Mouse (Mus musculus): ENCODE data around the gene Pclaf. TPM values are rescaled to one million over a fixed set of nuclear protein-coding genes. Genes with fewer than 3 reads are reported as not detected.

Gene Pclaf
- polyA plus RNA-seq, 1 experiment: 1.1 TPM

- TF ChIP-seq CTCF (IDR thresholded peaks at IDR 0.05; ENCODE audit: extremely low read depth, insufficient read depth, low read length) (no peak), POLR2A (IDR thresholded peaks at IDR 0.05; ENCODE audit: extremely low read depth, insufficient read depth, low read length) (no peak)
- no peak overlapping the region for H3K27ac ChIP-seq (ENCODE audit: insufficient read depth, low read length)
- no peak overlapping the region for H3K4me3 ChIP-seq (ENCODE audit: insufficient read depth, low read length)
- no peaks in the 10 kb centered on the region for H3K4me1 ChIP-seq (ENCODE audit: control insufficient read depth, insufficient read depth, low read length)
These were observed 61.1 kb downstream of the Pclaf start for GRCm38 (mm10) chr9:65951082-65951587.

Other genes with a start within 250 kb of the Pclaf start
- gene Oaz2, start 222.2 kb upstream of the Pclaf start, polyA plus RNA-seq (2012; rRNA removed): 215 and 220 TPM in 2 replicates
- 14.1 and 16.0 TPM in 2 replicates for gene Zfp609, start 62.7 kb upstream of the Pclaf start, polyA plus RNA-seq (2012; rRNA removed)
- 18.5 and 19.6 TPM in 2 replicates for gene Trip4, start 18.6 kb downstream of the Pclaf start, polyA plus RNA-seq (2012; rRNA removed)
- gene Csnk1g1, start 18.7 kb downstream of the Pclaf start, polyA plus RNA-seq (2012; rRNA removed): 20.6 and 22.4 TPM in 2 replicates
- 240 and 243 TPM in 2 replicates for gene Ppib, start 170.0 kb downstream of the Pclaf start, polyA plus RNA-seq (2012; rRNA removed)
- 7.2 and 7.3 TPM in 2 replicates for gene Snx22, start 179.5 kb downstream of the Pclaf start, polyA plus RNA-seq (2012; rRNA removed)
- gene Snx1, start 236.3 kb downstream of the Pclaf start, polyA plus RNA-seq (2012; rRNA removed): 90.1 and 93.9 TPM in 2 replicates
- gene Ciao2a, start 236.4 kb downstream of the Pclaf start, polyA plus RNA-seq (2012; rRNA removed): 25.0 and 29.0 TPM in 2 replicates